Mouse (Mus musculus) forebrain, postnatal 0 days (tissue): ENCODE data around the gene Hpse. TPM values are rescaled to one million over a fixed set of nuclear protein-coding genes. Genes with fewer than 3 reads are reported as not detected.
A peak's percentile ranks its signal among the peaks of the same experiment; 100 is the strongest.

ENCODE experiments used
- ATAC-seq: fragments of 200-750 bp; cut with Nextera tagmentation; 2 replicates; pipeline ENCODE4 v1.8.0; 2017; ENCODE audit warnings: mild to moderate bottlenecking, moderate library complexity
- DNase-seq: peaks from one replicate; pipeline ENCODE4 v3.0.0-alpha.2; 2015
- H3K27ac ChIP-seq: fragments of 300-500 bp; sonication (generic); 2 replicates; pipeline ENCODE4 v1.5.1; 2014; ENCODE audit warnings: low read depth, mild to moderate bottlenecking, antibody characterized with exemption, low read length, moderate library complexity, mixed read lengths
- H3K27me3 ChIP-seq: fragments of 300-500 bp; sonication (generic); 2 replicates; pipeline ENCODE4 v1.6.1; 2014; ENCODE audit warnings: mild to moderate bottlenecking, low read length, mixed read lengths; ENCODE audit not compliant: insufficient read depth
- H3K36me3 ChIP-seq: fragments of 300-500 bp; sonication (generic); 2 replicates; pipeline ENCODE4 v1.6.1; 2014; ENCODE audit warnings: mild to moderate bottlenecking, moderate library complexity; ENCODE audit not compliant: insufficient read depth
- H3K4me1 ChIP-seq: fragments of 300-500 bp; sonication (generic); 2 replicates; pipeline ENCODE4 v1.6.1; 2014; ENCODE audit warnings: antibody characterized with exemption; ENCODE audit not compliant: insufficient read depth
- H3K4me2 ChIP-seq: fragments of 300-500 bp; sonication (generic); 2 replicates; pipeline ENCODE4 v1.6.1; 2014; ENCODE audit warnings: low read depth, mild to moderate bottlenecking, moderate library complexity
- H3K4me3 ChIP-seq: fragments of 300-500 bp; sonication (generic); 2 replicates; pipeline ENCODE4 v1.5.1; 2014; ENCODE audit warnings: low read depth, low read length, mixed read lengths
- H3K9ac ChIP-seq: fragments of 300-500 bp; sonication (generic); 2 replicates; pipeline ENCODE4 v1.6.1; 2014; ENCODE audit warnings: mild to moderate bottlenecking
- H3K9me3 ChIP-seq: fragments of 300-500 bp; sonication (generic); 2 replicates; pipeline ENCODE4 v1.6.1; 2016; ENCODE audit warnings: low read length
- CTCF ChIP-seq: sonication (generic); IDR thresholded peaks from 2 replicates; pipeline ENCODE4 v1.5.1; 2016; ENCODE audit warnings: antibody characterized with exemption, control low read depth, low read depth
- WGBS: fragments of 180-500 bp; shearing (Covaris S2); extraction: QIAGEN DNeasy Blood & Tissue Kit; methylation state at CpG from one replicate; pipeline ENCODE4 v1.1.7; 2014; 5-methylcytosine and 5-hydroxymethylcytosine counted together
- polyA plus RNA-seq: library from polyadenylated mRNA; unstranded; fragments of >200 nt; fragmentation: Nextera tagmentation; extraction: Ambion mirVana; gene quantifications from 2 replicates; pipeline ENCODE4 v1.2.1, GENCODE M21; 2015
- total RNA-seq: library from RNA; depleted of rRNA; stranded (reverse); fragments of >200 nt; gene quantifications from 2 replicates; pipeline ENCODE4 v1.2.3, GENCODE M21; 2014

Hpse gene
- total and polyA plus RNA-seq, 2 experiments from 2014 or later = 0.41 to 1.1 TPM

- DNase-seq (no peak), ATAC-seq (no peak)
- Histone ChIP-seq H3K27ac (no peak overlapping the region), H3K9ac (no peak overlapping the region), H3K27me3 (no peaks in the 10 kb centered on the region), H3K36me3 (no peaks in the 10 kb centered on the region), H3K4me1 (peaks cover 10% of the 10 kb centered on the region; the same call in 1 of the 2 replicates), H3K9me3 (no peaks in the 10 kb centered on the region), H3K4me3 (no peak overlapping the region), H3K4me2 (no peak overlapping the region)
- WGBS = 90% methylated on average over 4 of the region's 4 CpGs
- no peak for TF ChIP-seq CTCF
These were observed 47.1 kb downstream of the Hpse start for GRCm38 (mm10) chr5:100672403-100672802.

GRCm38 (mm10) chr5:100671897-100672296, 47.6 kb downstream of the Hpse start:
- ATAC-seq (no peak), DNase-seq (no peak)
- TF ChIP-seq CTCF = no peak
- H3K27me3 ChIP-seq = no peaks in the 10 kb centered on the region
- no peaks in the 10 kb centered on the region for H3K36me3 ChIP-seq
- peaks cover 10% of the 10 kb centered on the region; the same call in 1 of the 2 replicates for H3K4me1 ChIP-seq
- no peaks in the 10 kb centered on the region for H3K9me3 ChIP-seq
- no peak overlapping the region for H3K4me2 ChIP-seq
- WGBS = 83% methylated on average over 3 of the region's 3 CpGs
- H3K4me3 ChIP-seq = no peak overlapping the region
- no peak overlapping the region for H3K27ac ChIP-seq
- H3K9ac ChIP-seq = no peak overlapping the region

- no peak overlapping the region for H3K4me3 ChIP-seq
- peak; percentile 59 for TF ChIP-seq CTCF
- no peak overlapping the region for H3K27ac ChIP-seq
- WGBS = 22% methylated on average over 5 of the region's 5 CpGs
- H3K36me3 ChIP-seq = no peaks in the 10 kb centered on the region
- H3K4me1 ChIP-seq = peaks cover 10% of the 10 kb centered on the region; the same call in 1 of the 2 replicates
- H3K9me3 ChIP-seq = no peaks in the 10 kb centered on the region
- no peak overlapping the region for H3K9ac ChIP-seq
- no peak for ATAC-seq
- H3K27me3 ChIP-seq = no peaks in the 10 kb centered on the region
- H3K4me2 ChIP-seq = no peak overlapping the region
- peak; percentile 43 for DNase-seq
These were observed 48.1 kb downstream of the Hpse start for GRCm38 (mm10) chr5:100671398-100671797.

GRCm38 (mm10) chr5:100666965-100667364, 52.6 kb downstream of the Hpse start:
- no peak overlapping the region for H3K9ac ChIP-seq
- TF ChIP-seq CTCF = no peak
- peaks cover 22% of the 10 kb centered on the region for H3K36me3 ChIP-seq
- H3K27ac ChIP-seq = no peak overlapping the region
- H3K9me3 ChIP-seq = no peaks in the 10 kb centered on the region
- no peaks in the 10 kb centered on the region for H3K27me3 ChIP-seq
- H3K4me2 ChIP-seq = no peak overlapping the region
- H3K4me1 ChIP-seq = no peaks in the 10 kb centered on the region
- 67% methylated on average over 1 of the region's 1 CpGs for WGBS
- DNase-seq = no peak
- no peak overlapping the region for H3K4me3 ChIP-seq
- ATAC-seq = no peak

GRCm38 (mm10) chr5:100663854-100664253, 55.7 kb downstream of the Hpse start:
- Histone ChIP-seq H3K27ac (no peak overlapping the region), H3K36me3 (peaks cover 45% of the 10 kb centered on the region), H3K27me3 (no peaks in the 10 kb centered on the region), H3K4me2 (no peak overlapping the region), H3K9ac (no peak overlapping the region), H3K4me1 (no peaks in the 10 kb centered on the region), H3K4me3 (no peak overlapping the region), H3K9me3 (no peaks in the 10 kb centered on the region)
- DNase-seq (peak; percentile 30), ATAC-seq (no peak)
- WGBS = 51% methylated on average over 5 of the region's 5 CpGs
- TF ChIP-seq CTCF = peak; percentile 86

GRCm38 (mm10) chr5:100663011-100663410, 56.5 kb downstream of the Hpse start:
- no peaks in the 10 kb centered on the region for H3K4me1 ChIP-seq
- no peak overlapping the region for H3K4me2 ChIP-seq
- no peak overlapping the region for H3K9ac ChIP-seq
- ATAC-seq = no peak
- WGBS = 86% methylated on average over 6 of the region's 6 CpGs
- H3K36me3 ChIP-seq = peaks cover 52% of the 10 kb centered on the region
- H3K9me3 ChIP-seq = no peaks in the 10 kb centered on the region
- H3K4me3 ChIP-seq = no peak overlapping the region
- no peak overlapping the region for H3K27ac ChIP-seq
- DNase-seq = no peak
- no peak for TF ChIP-seq CTCF
- H3K27me3 ChIP-seq = no peaks in the 10 kb centered on the region

- no peaks in the 10 kb centered on the region for H3K27me3 ChIP-seq
- H3K9me3 ChIP-seq = no peaks in the 10 kb centered on the region
- no peak overlapping the region for H3K27ac ChIP-seq
- H3K4me3 ChIP-seq = no peak overlapping the region
- 83% methylated on average over 6 of the region's 6 CpGs for WGBS
- H3K4me2 ChIP-seq = no peak overlapping the region
- no peaks in the 10 kb centered on the region for H3K4me1 ChIP-seq
- no peak for TF ChIP-seq CTCF
- ATAC-seq = no peak
- H3K9ac ChIP-seq = no peak overlapping the region
- H3K36me3 ChIP-seq = peaks cover 82% of the 10 kb centered on the region
- DNase-seq = no peak
These were observed 61.1 kb downstream of the Hpse start for GRCm38 (mm10) chr5:100658460-100658859.

GRCm38 (mm10) chr5:100656352-100656751, 63.2 kb downstream of the Hpse start:
- H3K4me2 ChIP-seq = no peak overlapping the region
- H3K4me3 ChIP-seq = no peak overlapping the region
- no peaks in the 10 kb centered on the region for H3K27me3 ChIP-seq
- TF ChIP-seq CTCF = no peak
- no peaks in the 10 kb centered on the region for H3K4me1 ChIP-seq
- DNase-seq (no peak), ATAC-seq (no peak)
- H3K9ac ChIP-seq = no peak overlapping the region
- peaks cover 69% of the 10 kb centered on the region for H3K36me3 ChIP-seq
- no peak overlapping the region for H3K27ac ChIP-seq
- WGBS = 82% methylated on average over 6 of the region's 6 CpGs
- H3K9me3 ChIP-seq = no peaks in the 10 kb centered on the region
